Mouse (Mus musculus): ENCODE results near the gene Olfr790.
A peak's percentile ranks its signal among the peaks of the same experiment; 100 is the strongest.

Olfr790 gene

GRCm38 (mm10) chr10:129498192-129498591 is at the start of gene Olfr790:
TSS of gene Olfr790 (plus strand) at chr10:129498492.
- DNase-seq: no peak

- DNase-seq: no peak
Observed at GRCm38 (mm10) chr10:129461562-129461961, 36.7 kb upstream of the Olfr790 start, which contains the start of gene Olfr787. TSS of gene Olfr787 (plus strand) at chr10:129461862.

- no peak for DNase-seq
Observed at GRCm38 (mm10) chr10:129470698-129471097, 27.6 kb upstream of the Olfr790 start, which contains the start of gene Olfr788. TSS of gene Olfr788 (plus strand) at chr10:129470998.

GRCm38 (mm10) chr10:129473256-129473655 is 25.0 kb upstream of the Olfr790 start:
- no peak for DNase-seq

- no peak for DNase-seq
Observed at GRCm38 (mm10) chr10:129473723-129474122, 24.6 kb upstream of the Olfr790 start.

GRCm38 (mm10) chr10:129484452-129484851 is 13.8 kb upstream of the Olfr790 start, which contains the start of gene Olfr789:
TSS of gene Olfr789 (plus strand) at chr10:129484752.
- DNase-seq: no peak

- no peak for DNase-seq
Observed at GRCm38 (mm10) chr10:129490101-129490500, 8.2 kb upstream of the Olfr790 start.

GRCm38 (mm10) chr10:129521492-129521891 is 23.2 kb downstream of the Olfr790 start, which contains the start of gene Olfr791:
TSS of gene Olfr791 (plus strand) at chr10:129521792.
- no peak for DNase-seq

- no peak for DNase-seq
Observed at GRCm38 (mm10) chr10:129538862-129539261, 40.6 kb downstream of the Olfr790 start, which contains the start of gene Olfr792. TSS of gene Olfr792 (plus strand) at chr10:129539162.

- peak; percentile 13 for DNase-seq
Observed at GRCm38 (mm10) chr10:129549354-129549753, 51.1 kb downstream of the Olfr790 start.

Measured in kidney, postnatal 10 days (tissue).